Mouse (Mus musculus) kidney, adult 2 months (tissue): Measurements from ENCODE around the gene Nectin1.

Experiments used
- CTCF ChIP-seq: fragments of 200-500 bp; conservative IDR thresholded peaks from 2 replicates; pipeline ENCODE4 v1.5.1; 2011; ENCODE audit warnings: low read depth, mild to moderate bottlenecking, control low read depth, low read length, moderate library complexity, mixed read lengths; ENCODE audit not compliant: insufficient read depth, insufficient read length
- POLR2A ChIP-seq: fragments of 200-500 bp; IDR thresholded peaks from one replicate; pipeline ENCODE4 v1.6.1; 2011; ENCODE audit warnings: low read depth, low read length, control low read depth

DNA sequence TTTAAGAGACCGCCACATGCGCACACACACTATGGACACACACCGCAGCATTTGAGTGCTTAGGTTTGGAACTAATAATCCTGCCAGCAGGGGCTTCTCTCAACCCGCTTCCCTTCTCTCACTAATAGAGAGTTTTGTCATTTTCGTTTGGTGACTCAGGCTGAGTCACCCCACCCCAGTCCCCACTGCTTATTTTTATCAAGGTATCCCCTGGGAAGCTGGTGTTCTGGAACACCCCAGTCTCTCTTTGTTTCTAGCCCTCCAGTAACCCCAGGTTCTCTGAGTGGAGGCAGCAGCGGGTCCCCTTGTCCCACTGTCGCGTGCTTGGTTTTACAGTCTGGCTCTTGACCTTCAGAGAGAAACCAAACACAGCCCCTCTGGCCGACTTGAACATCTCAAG, 48.9 kb downstream of the Nectin1 start:
- no peak for TF ChIP-seq CTCF
- no peak for TF ChIP-seq POLR2A
